Mouse (Mus musculus) inflammation-experienced regulatory T-cells (primary cell): ENCODE data around the gene Platr25. TPM values are rescaled to one million over a fixed set of nuclear protein-coding genes. Genes with fewer than 3 reads are reported as not detected.

Source experiments
- polyA plus RNA-seq, 2 experiments: library from polyadenylated mRNA; unstranded; fragments of 100-300 nt; shearing (Covaris generic); gene quantifications; one replicate each; pipeline ENCODE4 v1.2.1; 2017

Gene Platr25
- polyA plus RNA-seq, result 10 to 100 TPM; 11.9 to 15.8 TPM

DNA sequence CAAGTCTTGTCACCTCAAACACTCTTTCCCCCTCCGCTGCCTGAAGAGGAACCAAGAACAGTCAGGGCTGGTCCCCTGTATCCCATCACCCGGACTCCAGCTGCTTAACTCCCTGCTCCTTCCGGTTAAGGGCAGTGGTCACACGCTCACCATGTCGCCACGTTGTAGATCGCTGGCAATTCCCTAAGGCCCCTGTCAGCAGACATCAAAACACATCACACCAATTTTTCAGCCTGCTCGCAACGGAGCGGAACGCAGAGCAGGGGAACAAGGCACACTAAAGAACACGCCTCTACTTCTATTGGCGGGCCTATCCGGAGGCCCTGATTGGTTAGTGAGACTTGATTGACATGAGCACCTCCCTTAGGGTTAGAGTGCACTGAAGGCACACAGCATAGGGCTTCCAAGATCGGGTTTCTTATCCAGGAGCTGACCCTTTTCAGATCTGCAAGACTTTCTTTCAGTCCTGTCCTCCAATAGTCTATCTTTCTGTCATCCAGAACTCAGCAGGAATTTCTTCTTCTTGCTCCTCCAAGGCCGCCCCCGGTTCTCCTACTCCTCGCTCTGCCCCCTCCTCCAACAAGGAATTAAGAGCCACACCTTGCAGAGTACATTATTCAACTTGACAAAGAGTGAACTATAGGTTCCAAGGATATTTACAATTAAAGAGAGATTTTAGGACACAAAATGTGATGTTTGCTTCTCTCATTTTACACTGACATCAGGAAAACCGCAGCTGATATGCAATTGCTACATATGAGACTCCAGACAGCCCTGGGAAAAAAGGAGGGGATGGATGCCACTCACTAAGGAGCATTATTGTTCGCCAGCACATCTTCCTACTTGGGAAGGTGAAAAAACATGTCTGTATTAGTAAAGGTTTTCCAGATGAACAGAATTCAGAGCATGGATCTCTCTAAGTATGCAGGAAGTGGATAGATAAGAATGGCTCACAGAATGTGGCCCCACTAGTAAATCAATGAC lies at the start of gene Platr25:
Gene Platr25 (minus strand): TSS at position 278 of the 984 bp plus-strand sequence.

DNA sequence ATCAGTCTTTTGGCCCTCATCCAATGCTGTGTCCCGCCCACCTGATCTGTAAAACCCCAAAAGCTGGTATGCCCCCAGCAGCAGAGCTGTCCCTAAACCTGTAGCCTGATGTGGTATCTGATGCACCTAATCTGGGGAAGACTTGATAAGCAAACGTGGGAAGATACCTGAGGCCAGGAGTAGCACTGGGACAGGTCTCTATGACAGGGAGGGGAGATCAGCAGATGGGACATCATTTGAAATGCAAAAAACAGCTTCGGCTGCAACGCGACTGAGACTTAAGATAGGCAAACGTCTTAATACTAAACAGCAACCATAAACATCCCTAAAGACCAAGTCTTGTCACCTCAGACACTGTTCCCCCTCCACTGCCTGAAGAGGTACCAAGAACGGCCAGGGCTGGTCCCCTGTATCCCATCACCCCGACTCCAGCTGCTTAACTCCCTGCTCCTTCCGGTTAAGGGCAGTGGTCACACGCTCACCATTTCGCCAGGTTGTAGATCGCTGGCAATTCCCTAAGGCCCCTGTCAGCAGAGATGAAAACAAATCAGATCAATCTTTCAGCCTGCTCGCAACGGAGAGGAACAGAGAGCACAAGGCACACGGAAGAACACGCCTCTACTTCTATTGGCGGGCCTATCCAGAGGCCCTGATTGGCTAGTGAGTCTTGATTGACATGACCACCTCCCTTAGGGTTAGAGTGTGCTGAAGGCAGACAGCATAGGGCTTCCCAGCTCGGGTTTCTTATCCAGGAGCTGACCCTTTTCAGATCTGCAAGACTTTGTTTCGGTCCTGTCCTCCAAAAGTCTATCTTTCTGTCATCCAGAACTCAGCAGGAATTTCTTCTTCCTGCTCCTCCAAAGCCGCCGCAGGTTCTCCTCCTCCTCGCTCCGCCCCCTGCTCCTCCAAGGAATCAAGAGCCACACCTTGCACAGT lies 25.0 kb upstream of the Platr25 start, which contains the start of gene Gm5141:
Gene Gm5141 (minus strand): TSS at position 610 of the 936 bp plus-strand sequence.

DNA sequence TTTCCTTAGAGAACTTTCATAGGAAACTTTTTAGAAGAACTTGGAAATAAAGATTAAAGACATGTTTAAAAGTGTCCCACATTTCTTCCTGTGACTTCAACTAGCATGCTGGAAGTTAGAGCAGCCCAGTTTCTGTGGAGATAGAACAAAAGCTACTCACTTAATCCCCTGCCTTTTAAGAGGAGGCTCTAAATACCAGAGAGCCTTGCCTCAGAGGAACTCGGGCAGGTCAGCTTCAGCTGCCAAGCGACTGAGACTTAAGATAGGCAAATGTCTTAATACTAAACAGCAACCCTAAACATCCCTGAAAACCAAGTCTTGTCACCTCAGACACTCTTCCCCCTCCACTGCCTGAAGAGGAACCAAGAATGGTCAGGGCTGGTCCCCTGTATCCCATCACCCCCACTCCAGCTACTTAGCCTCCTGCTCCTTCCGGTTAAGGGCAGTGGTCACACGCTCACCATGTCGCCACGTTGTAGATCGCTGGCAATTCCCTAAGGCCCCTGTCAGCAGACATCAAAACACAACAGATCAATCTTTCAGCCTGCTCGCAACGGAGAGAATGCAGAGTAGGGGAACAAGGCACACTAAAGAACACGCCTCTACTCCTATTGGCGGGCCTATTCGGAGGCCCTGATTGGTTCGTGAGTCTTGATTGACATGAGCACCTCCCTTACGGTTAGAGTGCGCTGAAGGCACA lies 136.8 kb downstream of the Platr25 start, which contains the start of gene 6720489N17Rik:
Gene 6720489N17Rik (minus strand): TSS at position 606 of the 700 bp plus-strand sequence.

Other genes with a start within 250 kb of the Platr25 start
- under 1 TPM in 1 of 2 experiments, not detected in 1; 0.18 TPM for gene Zfp935, start 202.2 kb downstream of the Platr25 start, polyA plus RNA-seq
- gene Zfp934, start 189.5 kb downstream of the Platr25 start, polyA plus RNA-seq, result 10 to 100 TPM in 1 of 2 experiments, 1 to 10 TPM in 1; 7.8 to 14.7 TPM
- 1 to 10 TPM; 2.6 to 4.7 TPM for gene 6720489N17Rik, start 136.5 kb downstream of the Platr25 start, polyA plus RNA-seq
- gene Gm5141, start 25.1 kb upstream of the Platr25 start, polyA plus RNA-seq, result 1 to 10 TPM; 2.2 to 5.7 TPM
- gene Fbp2, start 97.7 kb upstream of the Platr25 start, polyA plus RNA-seq, result under 1 TPM; 0.28 to 0.41 TPM
- under 1 TPM in 1 of 2 experiments, not detected in 1; 0.28 TPM for gene Fbp1, start 127.6 kb upstream of the Platr25 start, polyA plus RNA-seq
- gene 2010111I01Rik, start 204.2 kb upstream of the Platr25 start, polyA plus RNA-seq, result 100 to 1,000 TPM; 147 to 221 TPM